Mouse (Mus musculus): Measurements from ENCODE around the gene Slit3.

DNA sequence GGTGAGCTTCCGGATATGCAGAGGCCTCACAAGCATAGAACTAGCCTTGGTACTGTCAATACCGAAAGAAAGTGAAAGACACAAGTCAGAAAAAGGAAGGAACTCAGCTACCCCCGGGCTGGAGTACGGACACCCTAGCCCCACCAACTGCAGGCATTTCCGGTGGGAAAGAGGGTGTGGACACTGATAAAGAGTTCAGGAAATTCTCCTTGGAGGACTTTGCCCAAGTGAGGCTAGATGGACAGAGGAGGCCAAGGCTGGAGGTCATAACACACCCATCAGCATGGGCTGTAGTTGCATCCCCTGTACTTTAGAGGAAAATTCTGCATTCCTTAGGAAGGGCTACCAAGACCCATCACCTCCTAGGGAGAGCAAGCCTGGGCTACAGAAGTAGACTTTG is 511.2 kb downstream of the Slit3 start:
- TF ChIP-seq CTCF (IDR thresholded peaks at IDR 0.05; ENCODE audit: low read depth) (no peak), EP300 (IDR thresholded peaks at IDR 0.05; ENCODE audit: low read depth) (no peak)

All from liver, embryonic 14.5 days (tissue).